31 mouse cellular contexts compared by ENCODE assay signal in the genomic region with DNA sequence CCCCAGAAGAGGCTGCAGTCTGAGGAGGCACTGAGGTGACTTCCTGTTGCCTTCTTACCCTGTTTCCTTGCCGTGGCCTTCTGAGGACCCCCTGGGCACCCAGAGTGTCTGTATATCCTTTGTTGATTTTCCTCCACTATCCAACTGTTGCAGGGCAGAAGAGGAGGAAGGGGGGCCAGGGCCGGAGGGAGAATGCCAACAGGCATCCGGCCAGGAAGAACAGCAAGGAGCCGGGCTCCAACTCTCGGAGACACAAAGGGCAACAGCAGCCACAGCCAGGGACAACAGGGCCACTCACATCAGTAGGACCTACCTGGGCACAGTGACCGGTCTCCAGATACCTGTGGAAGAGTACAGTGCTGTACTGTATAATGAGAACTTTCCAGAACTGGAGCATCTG. TPM values are rescaled to one million over a fixed set of nuclear protein-coding genes. Genes with fewer than 3 reads are reported as not detected.
A peak's percentile ranks its signal among the peaks of the same experiment; 100 is the strongest.
DNase-seq lines count a peak whose midpoint lies in the region; ATAC-seq lines count a peak whose summit lies in the region.
"Had no signal": no experiment of that assay in that cellular context is flagged by ENCODE, and none has a peak within 500 bp of the region (broad histone marks: within the 10 kb centered on the region; RNA-seq: fewer than 3 reads in every experiment).

No protein-coding gene starts in this region.

- H3K9ac ChIP-seq in forebrain, embryonic 13.5 days: no peak overlapping the region
- H3K9ac ChIP-seq: embryonic facial prominence, embryonic 12.5 days; forebrain, postnatal 0 days; heart, embryonic 13.5 days; hindbrain, embryonic 14.5 days had no signal

- no peaks in the 10 kb centered on the region for H3K9me3 ChIP-seq in forebrain, embryonic 10.5 days
- no peaks in the 10 kb centered on the region for H3K9me3 ChIP-seq in forebrain, embryonic 13.5 days (replicated peaks)
- H3K9me3 ChIP-seq: embryonic facial prominence, embryonic 12.5 days; heart, embryonic 10.5 days; heart, embryonic 13.5 days had no signal

- no peak overlapping the region for H3K4me2 ChIP-seq in forebrain, embryonic 13.5 days
- H3K4me2 ChIP-seq: embryonic facial prominence, embryonic 12.5 days; heart, embryonic 13.5 days; hindbrain, embryonic 14.5 days had no signal

- no peak overlapping the region for H3K4me3 ChIP-seq in forebrain, embryonic 10.5 days
- no peak overlapping the region for H3K4me3 ChIP-seq in forebrain, embryonic 13.5 days
- H3K4me3 ChIP-seq: embryonic facial prominence, embryonic 12.5 days; erythroblast, embryonic 14.5 days; heart, adult 2 months; heart, embryonic 10.5 days; heart, embryonic 13.5 days had no signal

- H3K27ac ChIP-seq in forebrain, embryonic 10.5 days: 0 out of 2 replicates have a peak overlapping the region, but pooled peaks have one; percentile 11
- H3K27ac ChIP-seq in forebrain, embryonic 13.5 days: no peak overlapping the region
- H3K27ac ChIP-seq: embryonic facial prominence, embryonic 12.5 days; heart, adult 2 months; heart, embryonic 10.5 days; heart, embryonic 13.5 days; hindbrain, embryonic 14.5 days; hindbrain, postnatal 0 days had no signal

- intact Hi-C loops in left cerebral cortex, postnatal 4 days (cut with DNase I): no loop called here

- H3K27me3 ChIP-seq in forebrain, embryonic 10.5 days (ENCODE audit: poor library complexity, severe bottlenecking): peaks cover 49% of the 10 kb centered on the region
- 0 out of 2 replicates have a peak, but pooled peaks cover 3% of the 10 kb centered on the region for H3K27me3 ChIP-seq in forebrain, embryonic 13.5 days

- 0 out of 2 replicates have a peak, but pooled peaks cover 10% of the 10 kb centered on the region for H3K4me1 ChIP-seq in forebrain, embryonic 10.5 days
- no peaks in the 10 kb centered on the region for H3K4me1 ChIP-seq in forebrain, embryonic 13.5 days
- H3K4me1 ChIP-seq: embryonic facial prominence, embryonic 12.5 days; heart, embryonic 13.5 days had no signal

- 73% methylated on average over 6 of the region's 6 CpGs for WGBS in forebrain, embryonic 10.5 days
- WGBS in forebrain, embryonic 13.5 days: 64% methylated on average over 6 of the region's 6 CpGs

- DNase-seq in adrenal gland, postnatal 14 days: peak; percentile 29
- no peak for DNase-seq in adrenal gland, postnatal 36 days
- DNase-seq in forebrain, embryonic 10.5 days (ENCODE audit: extremely low spot score, low spot score): no peak
- peak; percentile 62 for DNase-seq in left cerebral cortex, postnatal 4 days
- DNase-seq in left cerebral cortex, adult 9 months (ENCODE audit: low spot score in 2 of 2): no peak
- DNase-seq in lung, postnatal 4 days: peak; percentile 31 to 48
- DNase-seq in lung, postnatal 36 days: no peak
- DNase-seq: adrenal gland, adult 8-10 months; cerebellum, adult 11 months; cerebellum, adult 2 months; cerebellum, adult 9-11 months; gastrocnemius, postnatal 10 days; gastrocnemius, postnatal 36 days; heart, adult 2 months; heart, postnatal 14 days; heart, postnatal 4 days had no signal

- ATAC-seq in forebrain, embryonic 13.5 days: no peak
- ATAC-seq: activated CD4-positive, CD25-positive, alpha-beta regulatory T cell, adult 4 months; forebrain, embryonic 14.5 days; forebrain, postnatal 0 days; hindbrain, postnatal 0 days; inflammation-experienced regulatory T-cells, adult 6 months had no signal

- H3K36me3 ChIP-seq in forebrain, embryonic 10.5 days (replicated peaks): peaks cover 46% of the 10 kb centered on the region
- H3K36me3 ChIP-seq in forebrain, embryonic 13.5 days (ENCODE audit: poor library complexity, severe bottlenecking): no peaks in the 10 kb centered on the region
- H3K36me3 ChIP-seq: embryonic facial prominence, embryonic 12.5 days; heart, embryonic 10.5 days; heart, embryonic 13.5 days had no signal

RNA-seq across cellular contexts. Expression of a gene that starts 8.2 kb away (rescaled TPM):
- 53.7 and 64.9 TPM in 2 replicates for total RNA-seq in adrenal gland, postnatal 14 days (2021)
- total RNA-seq in adrenal gland, postnatal 36 days (2021): 10 to 100 TPM; 44.9 to 63.1 TPM
- polyA plus RNA-seq in forebrain, embryonic 10.5 days (2016; fragmentation: Nextera tagmentation; extraction: Ambion mirVana): 99.7 and 107 TPM in 2 replicates
- 83.2 and 90.8 TPM in 2 replicates for polyA plus RNA-seq in forebrain, embryonic 13.5 days (2015; fragmentation: Nextera tagmentation; extraction: Ambion mirVana)
- 10 to 100 TPM; 80.4 to 83.5 TPM for total RNA-seq in left cerebral cortex, postnatal 4 days (2021)

RNA-seq across cellular contexts. Expression of a gene that starts 22.0 kb away (rescaled TPM):
- total RNA-seq in adrenal gland, postnatal 14 days (2021): 4.2 and 5.3 TPM in 2 replicates
- 1 to 10 TPM; 4.0 to 4.6 TPM for total RNA-seq in adrenal gland, postnatal 36 days (2021)
- polyA plus RNA-seq in forebrain, embryonic 10.5 days (2016; fragmentation: Nextera tagmentation; extraction: Ambion mirVana): 40.0 and 46.8 TPM in 2 replicates
- 4.9 and 8.5 TPM in 2 replicates for polyA plus RNA-seq in forebrain, embryonic 13.5 days (2015; fragmentation: Nextera tagmentation; extraction: Ambion mirVana)
- total RNA-seq in left cerebral cortex, postnatal 4 days (2021): 1 to 10 TPM; 1.1 to 1.4 TPM
- polyA plus RNA-seq: activated CD4-positive, CD25-positive, alpha-beta regulatory T cell, adult 4 months; inflammation-experienced regulatory T-cells, adult 6 months had no signal

RNA-seq across cellular contexts. Expression of a gene that starts 57.3 kb away (rescaled TPM):
- total RNA-seq in adrenal gland, postnatal 14 days (2021): not detected in 2 replicates
- not detected for total RNA-seq in adrenal gland, postnatal 36 days (2021)
- polyA plus RNA-seq in forebrain, embryonic 10.5 days (2016; fragmentation: Nextera tagmentation; extraction: Ambion mirVana): 0.28 and 0.30 TPM in 2 replicates
- polyA plus RNA-seq in forebrain, embryonic 13.5 days (2015; fragmentation: Nextera tagmentation; extraction: Ambion mirVana): 0.52 and 1.2 TPM in 2 replicates
- under 1 TPM; 0.80 to 0.91 TPM for total RNA-seq in left cerebral cortex, postnatal 4 days (2021)
- total RNA-seq: adrenal gland, postnatal 4 days; ES-E14; gastrocnemius, adult 18-20 months; gastrocnemius, postnatal 10 days; gastrocnemius, postnatal 36 days; granulocyte monocyte progenitor cell, adult 5-6 weeks; heart, adult 2 months; heart, postnatal 4 days had no signal
- polyA plus RNA-seq: activated CD4-positive, CD25-positive, alpha-beta regulatory T cell, adult 4 months; erythroblast, embryonic 14.5 days; inflammation-experienced regulatory T-cells, adult 6 months had no signal

RNA-seq across cellular contexts. Expression of a gene that starts 58.3 kb away (rescaled TPM):
- total RNA-seq in adrenal gland, postnatal 14 days (2021): 17.1 and 17.8 TPM in 2 replicates
- 10 to 100 TPM; 18.3 to 20.0 TPM for total RNA-seq in adrenal gland, postnatal 36 days (2021)
- polyA plus RNA-seq in forebrain, embryonic 10.5 days (2016; fragmentation: Nextera tagmentation; extraction: Ambion mirVana): 28.5 and 30.8 TPM in 2 replicates
- polyA plus RNA-seq in forebrain, embryonic 13.5 days (2015; fragmentation: Nextera tagmentation; extraction: Ambion mirVana): 27.1 and 29.1 TPM in 2 replicates
- total RNA-seq in left cerebral cortex, postnatal 4 days (2021): 10 to 100 TPM; 16.6 to 17.4 TPM

Comparison
In these comparisons a context has a peak if more than half of its experiments do, and no peak if none do; other contexts are left out.
1. DNase-seq: peak in adrenal gland, postnatal 14 days (single experiment), left cerebral cortex, postnatal 4 days (single experiment) and lung, postnatal 4 days (2 of 2); none in adrenal gland, postnatal 36 days (0 of 2), forebrain, embryonic 10.5 days (single experiment), left cerebral cortex, adult 9 months (0 of 2) and lung, postnatal 36 days (single experiment).